12 mouse cellular contexts compared by ENCODE assay signal in genomic region chr10:37988297-37989263, GRCm38 (mm10).
DNase-seq lines count a peak whose midpoint lies in the region; ATAC-seq lines count a peak whose summit lies in the region.
"Had no signal": no experiment of that assay in that cellular context is flagged by ENCODE, and none has a peak within 500 bp of the region (broad histone marks: within the 10 kb centered on the region; RNA-seq: fewer than 3 reads in every experiment).

No protein-coding gene starts in this region.

- H3K36me3 ChIP-seq in heart, embryonic 14.5 days (ENCODE audit: control insufficient read depth, insufficient read depth, low read length): no peaks in the 10 kb centered on the region
- H3K36me3 ChIP-seq in midbrain, embryonic 15.5 days (replicated peaks): no peaks in the 10 kb centered on the region
- H3K36me3 ChIP-seq: stomach, embryonic 15.5 days had no signal

- H3K9ac ChIP-seq in heart, embryonic 14.5 days (ENCODE audit: low read length): no peak overlapping the region
- no peak overlapping the region for H3K9ac ChIP-seq in midbrain, embryonic 15.5 days
- H3K9ac ChIP-seq: stomach, embryonic 15.5 days had no signal

- no peaks in the 10 kb centered on the region for H3K27me3 ChIP-seq in heart, embryonic 14.5 days (ENCODE audit: control insufficient read depth, insufficient read depth, low read length)
- H3K27me3 ChIP-seq in midbrain, embryonic 15.5 days (replicated peaks): no peaks in the 10 kb centered on the region
- H3K27me3 ChIP-seq: stomach, embryonic 15.5 days had no signal

- no peaks in the 10 kb centered on the region; the same call in 1 of the 2 replicates for H3K4me1 ChIP-seq in brown adipose tissue, adult 24 weeks (ENCODE audit: control insufficient read depth, insufficient read depth, insufficient read length, low read length)
- no peaks in the 10 kb centered on the region for H3K4me1 ChIP-seq in heart, embryonic 14.5 days (ENCODE audit: control insufficient read depth in 2 of 2, insufficient read depth in 2 of 2, low read length in 2 of 2)
- H3K4me1 ChIP-seq in midbrain, embryonic 15.5 days: peaks cover 12% of the 10 kb centered on the region
- H3K4me1 ChIP-seq: stomach, embryonic 15.5 days had no signal

- intact Hi-C loops in gastrocnemius, postnatal 14 days (cut with DNase I; ENCODE audit: low total_unique reads): no loop called here
- intact Hi-C loops in gastrocnemius, postnatal 36 days (cut with DNase I): no loop called here

- H3K9me3 ChIP-seq in heart, embryonic 14.5 days (ENCODE audit: control insufficient read depth, low read length): no peaks in the 10 kb centered on the region
- no peaks in the 10 kb centered on the region for H3K9me3 ChIP-seq in midbrain, embryonic 15.5 days
- H3K9me3 ChIP-seq: stomach, embryonic 15.5 days had no signal

- H3K27ac ChIP-seq in brown adipose tissue, adult 24 weeks (replicated peaks; ENCODE audit: low read depth, low read length): peak overlapping the region; percentile 73
- H3K27ac ChIP-seq in heart, embryonic 14.5 days (replicated peaks in 1 of 2; ENCODE audit: control insufficient read depth in 1 of 2, insufficient read depth in 1 of 2, low read depth in 2 of 2, low read length in 2 of 2): no peak overlapping the region
- H3K27ac ChIP-seq in midbrain, embryonic 15.5 days: peak overlapping the region; percentile 53; the same call in 1 of the 2 replicates
- H3K27ac ChIP-seq: macrophage; stomach, embryonic 15.5 days had no signal

- H3K4me2 ChIP-seq in heart, embryonic 14.5 days (ENCODE audit: low read length): peak overlapping the region; percentile 51
- H3K4me2 ChIP-seq in midbrain, embryonic 15.5 days: peak overlapping the region; percentile 27
- H3K4me2 ChIP-seq: liver, embryonic 11.5 days; stomach, embryonic 15.5 days had no signal

- ATAC-seq in heart, embryonic 14.5 days (ENCODE audit: insufficient number of reproducible peaks, insufficient read depth, low FRiP score, low read depth): no peak
- peak; percentile 94 for ATAC-seq in midbrain, embryonic 15.5 days (replicated peaks)
- no peak for ATAC-seq in granulocyte monocyte progenitor cell, adult 5-6 weeks (replicated peaks; ENCODE audit: poor library complexity, severe bottlenecking)

- no peak overlapping the region for H3K4me3 ChIP-seq in brown adipose tissue, adult 24 weeks (ENCODE audit: insufficient read depth, low read depth, low read length)
- H3K4me3 ChIP-seq in heart, embryonic 14.5 days (ENCODE audit: control insufficient read depth in 1 of 2, insufficient read depth in 1 of 2, low read depth in 1 of 2, low read length in 2 of 2): peak overlapping the region in 1 of 2 experiments; percentile 4; a peak in 1 of 4 replicates
- H3K4me3 ChIP-seq in midbrain, embryonic 15.5 days: no peak overlapping the region
- H3K4me3 ChIP-seq: stomach, embryonic 15.5 days had no signal

- WGBS in heart, embryonic 14.5 days: 45% methylated on average over 11 of the region's 11 CpGs
- WGBS in midbrain, embryonic 15.5 days: 43% methylated on average over 11 of the region's 11 CpGs

- DNase-seq in cerebellum, postnatal 10 days: peak; percentile 39 to 42
- DNase-seq in cerebellum, adult 18-20 months: no peak
- DNase-seq in gastrocnemius, postnatal 14 days: no peak
- DNase-seq in gastrocnemius, postnatal 36 days: no peak
- DNase-seq: B cell, adult 2 months had no signal

Comparison
In these comparisons a context has a peak if more than half of its experiments do, and no peak if none do; other contexts are left out.
1. DNase-seq: peak in cerebellum, postnatal 10 days (2 of 2); none in cerebellum, adult 18-20 months (0 of 2), gastrocnemius, postnatal 14 days (single experiment) and gastrocnemius, postnatal 36 days (0 of 2).
2. H3K27ac ChIP-seq: peak in brown adipose tissue, adult 24 weeks (single experiment) and midbrain, embryonic 15.5 days (single experiment); none in heart, embryonic 14.5 days (0 of 2).